Mouse (Mus musculus) kidney, postnatal 4 days (tissue): ENCODE data around the gene S100a13.
A peak's percentile ranks its signal among the peaks of the same experiment; 100 is the strongest.

Experiments
- DNase-seq, 2 experiments: peaks; one replicate each; pipeline ENCODE4 v3.0.0; 2021; ENCODE audit warnings: mixed read lengths in 2 of 2

Gene S100a13

DNA sequence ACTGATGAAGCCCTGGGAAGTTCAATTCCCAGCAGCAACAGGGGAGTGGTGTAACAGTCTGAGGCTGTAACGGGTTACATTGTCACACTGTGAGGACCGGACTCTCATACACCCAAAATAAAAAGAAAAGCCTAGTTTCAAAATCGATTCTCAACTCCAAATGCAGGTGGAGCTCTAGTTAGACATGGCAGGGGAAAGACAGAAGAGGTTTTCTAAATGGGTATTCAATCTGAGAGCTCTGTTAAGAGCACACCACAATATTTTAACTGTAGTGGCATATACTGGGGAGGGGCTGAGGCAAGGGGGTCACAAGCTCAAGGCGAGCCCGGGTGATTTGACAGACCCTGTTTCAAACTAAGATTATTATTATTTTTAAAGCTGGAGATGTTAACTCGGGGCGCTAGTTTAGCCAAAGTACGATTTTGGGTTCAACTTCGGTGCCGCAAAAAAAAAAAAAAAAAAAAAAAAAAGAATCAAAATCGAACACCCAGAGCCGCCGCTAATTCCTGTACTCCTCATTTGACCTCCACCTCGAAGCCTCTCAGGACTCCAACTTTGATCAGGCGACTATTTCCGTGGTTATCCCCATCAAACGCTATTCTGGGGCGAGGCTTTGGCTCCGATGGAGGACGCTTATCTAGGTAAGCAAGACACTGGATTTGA is 5.8 kb upstream of the S100a13 start:
- DNase-seq: no peak

- DNase-seq: peak; percentile 100
Measured at GRCm38 (mm10) chr3:90508950-90509746, 5.1 kb upstream of the S100a13 start, which contains the start of gene Chtop. Chtop (minus strand) TSS chr3:90509498.

- peak in 1 of 2 experiments; percentile 39 for DNase-seq
Measured at GRCm38 (mm10) chr3:90509747-90510123, 4.5 kb upstream of the S100a13 start.

GRCm38 (mm10) chr3:90512276-90512675 is 2.0 kb upstream of the S100a13 start:
- no peak for DNase-seq

GRCm38 (mm10) chr3:90512948-90513642 is 1.1 kb upstream of the S100a13 start:
- DNase-seq: no peak

DNA sequence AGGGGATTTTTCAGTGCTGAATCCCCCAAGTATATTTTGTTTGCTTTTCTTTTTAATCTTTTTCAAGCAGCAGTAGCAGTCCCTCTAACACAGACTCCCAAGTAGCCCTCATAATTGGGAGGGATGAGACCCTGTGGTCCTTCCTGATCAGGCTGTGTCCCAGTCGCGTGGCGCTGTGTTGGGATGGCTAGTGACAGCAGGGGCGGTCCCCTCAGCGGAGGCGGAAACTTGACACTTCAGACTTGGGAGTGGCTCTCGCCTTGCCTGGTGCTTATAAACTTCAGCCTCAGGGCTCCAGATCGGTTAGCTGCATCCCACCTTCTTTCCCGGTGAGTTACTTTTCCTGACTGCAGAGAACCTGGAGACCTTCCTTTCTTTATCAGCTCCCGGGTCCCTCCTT is 456 bp downstream of the S100a13 start:
- peak; percentile 79 to 86 for DNase-seq

GRCm38 (mm10) chr3:90515242-90515641 is 1.0 kb downstream of the S100a13 start:
- DNase-seq: peak; percentile 48 to 61

DNA sequence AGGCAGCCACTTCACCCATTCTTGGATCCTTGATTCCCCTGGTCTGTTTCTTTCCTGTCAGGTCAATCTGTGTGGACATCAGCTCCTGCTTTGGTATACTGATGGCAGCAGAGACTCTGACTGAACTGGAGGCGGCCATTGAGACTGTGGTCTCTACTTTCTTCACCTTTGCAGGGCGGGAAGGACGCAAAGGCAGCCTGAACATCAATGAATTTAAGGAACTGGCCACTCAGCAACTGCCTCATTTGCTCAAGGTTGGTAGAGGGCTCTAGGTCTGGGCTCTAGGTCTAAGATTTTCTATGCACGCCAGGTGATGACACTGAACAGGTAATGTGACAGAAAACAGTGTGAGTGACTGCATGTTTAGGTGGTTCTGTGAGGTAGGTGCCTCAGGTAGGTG is 1.6 kb downstream of the S100a13 start:
- no peak for DNase-seq

DNA sequence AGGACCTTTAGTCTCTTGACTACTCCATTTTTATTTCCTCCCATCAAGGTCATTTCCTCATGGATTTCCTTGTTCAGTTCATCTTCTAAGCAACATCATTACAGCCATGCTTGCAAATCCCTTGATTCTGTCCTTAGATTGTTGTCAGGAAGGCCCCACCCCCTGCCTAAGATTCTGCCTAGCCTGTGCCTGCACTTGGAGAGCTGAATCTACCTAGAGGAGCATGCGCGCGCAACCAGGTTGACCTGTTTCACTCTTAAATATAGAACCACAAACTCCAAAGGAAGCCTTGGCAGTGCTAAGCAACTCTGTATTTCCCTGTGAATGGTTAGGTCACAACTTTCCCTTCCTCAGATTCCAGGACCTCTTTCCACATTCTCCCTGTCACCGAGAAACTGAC is 3.5 kb downstream of the S100a13 start:
- DNase-seq: no peak

DNA sequence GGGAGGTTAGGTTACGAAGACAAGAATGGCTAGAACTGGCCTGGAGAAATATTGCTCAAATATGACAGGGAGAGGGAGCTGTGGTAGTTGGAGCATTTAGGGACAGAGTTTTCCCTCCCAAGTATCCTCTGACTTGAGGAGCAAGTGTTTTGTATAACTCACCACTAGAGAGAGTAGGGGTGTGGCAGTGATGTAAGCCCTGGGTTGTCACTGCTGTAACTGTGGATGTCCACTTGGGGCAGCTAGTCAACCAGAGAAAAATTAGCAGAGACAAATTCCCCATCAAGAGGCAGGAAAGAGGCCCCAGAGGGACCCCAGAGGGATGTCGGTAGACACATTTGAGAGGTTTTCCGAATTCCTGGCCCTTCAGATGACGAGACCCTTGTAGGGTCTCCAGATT is 11.2 kb downstream of the S100a13 start:
- DNase-seq: peak; percentile 59 to 69

- DNase-seq: no peak
Measured at GRCm38 (mm10) chr3:90526076-90526475, 11.8 kb downstream of the S100a13 start.

DNA sequence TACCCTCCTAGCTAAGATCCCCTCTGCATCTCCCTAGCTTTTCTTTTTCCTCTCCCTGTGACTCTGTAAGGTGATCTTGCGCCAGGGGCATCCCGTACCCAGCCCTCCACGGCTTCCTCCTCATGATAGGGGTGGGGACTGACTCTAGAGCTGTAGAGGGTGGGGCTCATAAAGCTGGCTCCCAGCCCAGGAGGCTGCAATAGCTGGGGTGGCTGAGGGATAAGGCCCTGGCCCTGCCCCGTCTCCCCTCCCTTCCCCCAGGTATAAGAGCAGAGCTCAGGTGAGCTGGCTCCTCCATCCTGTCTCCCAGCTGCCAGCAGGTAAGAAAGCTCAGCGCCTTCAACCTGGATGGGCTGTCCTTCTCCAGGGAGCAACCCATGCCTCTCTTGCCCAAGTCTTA is 12.3 kb downstream of the S100a13 start, which contains the start of gene S100a14:
Gene S100a14 (plus strand): TSS at position 277 of the 400 bp plus-strand sequence.
- no peak for DNase-seq

DNA sequence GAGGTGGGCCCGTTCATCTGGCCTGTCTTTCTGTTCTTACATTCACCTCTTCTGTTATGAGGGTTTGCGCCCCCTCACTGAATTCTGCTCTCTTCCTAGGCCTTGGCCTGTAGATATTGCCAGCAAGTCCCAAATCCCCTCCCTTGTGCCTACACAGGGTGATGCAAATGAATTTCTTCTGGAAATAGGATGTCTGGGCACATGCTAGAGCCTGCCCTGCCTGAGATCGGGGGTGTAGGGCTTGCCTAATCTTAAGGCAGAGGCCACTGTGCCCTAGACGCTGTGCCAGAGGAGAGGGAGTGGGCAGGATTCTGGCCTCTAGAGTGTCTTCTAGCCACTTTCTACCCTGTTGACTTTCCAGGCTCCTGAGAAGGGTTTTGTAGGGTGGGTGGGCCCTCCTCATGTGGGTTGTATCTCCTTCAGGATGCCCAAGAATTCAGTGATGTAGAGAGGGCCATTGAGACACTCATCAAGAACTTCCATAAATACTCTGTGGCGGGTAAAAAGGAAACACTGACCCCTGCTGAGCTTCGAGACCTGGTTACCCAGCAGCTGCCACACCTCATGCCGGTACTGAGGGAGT is 13.1 kb downstream of the S100a13 start:
- no peak for DNase-seq

GRCm38 (mm10) chr3:90531713-90532112 is 17.5 kb downstream of the S100a13 start:
- no peak for DNase-seq

DNA sequence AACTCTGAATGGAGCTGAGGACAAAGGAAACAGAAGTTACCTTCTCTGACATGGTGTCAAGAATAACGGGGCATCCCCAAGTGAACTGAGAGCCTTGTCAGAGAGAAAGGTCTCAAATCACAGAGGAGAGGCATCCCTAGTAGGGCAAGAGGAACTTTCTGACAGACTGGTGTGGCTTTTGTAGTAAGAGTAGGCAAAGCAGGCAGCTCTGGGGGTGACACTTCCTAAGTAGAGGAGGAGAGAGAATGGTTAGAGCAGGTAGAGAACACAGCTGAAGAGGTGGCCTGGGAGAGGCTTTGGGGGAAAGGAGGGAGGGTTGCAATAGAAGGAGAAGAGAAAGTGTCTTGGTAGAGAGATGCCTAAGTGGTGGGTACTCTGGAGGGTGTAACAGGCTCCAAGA is 21.2 kb downstream of the S100a13 start:
- DNase-seq: no peak

DNA sequence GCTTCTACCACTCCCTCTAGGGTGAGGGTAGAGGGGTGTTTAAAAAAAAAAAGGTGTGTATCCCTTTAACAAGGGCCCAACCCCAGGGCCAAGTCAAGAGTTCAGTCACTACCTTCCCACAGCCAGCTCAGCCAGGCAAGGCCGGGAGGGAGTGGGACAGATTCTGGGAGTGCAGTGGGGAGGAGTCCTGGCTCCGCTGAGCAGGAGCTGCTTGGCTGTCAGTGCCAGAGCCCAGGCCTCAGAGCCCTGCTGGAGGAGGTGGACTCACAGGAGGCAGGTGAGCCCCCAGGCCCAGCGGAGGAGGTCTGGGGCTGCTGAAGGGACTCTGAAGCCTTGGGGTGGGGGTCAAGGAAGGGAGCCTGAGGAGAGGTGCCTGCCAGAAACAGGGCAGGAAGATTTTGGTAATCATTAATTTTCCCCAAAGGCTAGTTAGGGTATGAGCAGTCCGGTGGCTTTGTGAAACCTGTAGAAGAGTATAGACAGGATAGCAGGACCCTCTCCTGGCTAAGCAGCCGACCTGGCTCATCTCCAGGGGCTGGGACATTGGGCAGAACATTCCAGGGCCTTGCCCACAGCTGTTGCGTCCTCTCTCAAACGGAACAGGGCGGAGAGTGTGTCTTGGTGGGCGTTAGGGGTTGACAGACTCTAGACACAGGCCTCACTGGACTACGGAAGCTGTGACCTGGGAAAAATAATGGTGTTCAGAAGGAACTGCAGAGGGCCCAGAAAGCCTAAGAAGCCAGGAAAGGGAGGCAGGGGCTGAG is 23.1 kb downstream of the S100a13 start, which contains the start of gene S100a16:
Gene S100a16 (plus strand): TSS at position 114 of the 764 bp plus-strand sequence.
- DNase-seq: peak; percentile 79 to 88

DNA sequence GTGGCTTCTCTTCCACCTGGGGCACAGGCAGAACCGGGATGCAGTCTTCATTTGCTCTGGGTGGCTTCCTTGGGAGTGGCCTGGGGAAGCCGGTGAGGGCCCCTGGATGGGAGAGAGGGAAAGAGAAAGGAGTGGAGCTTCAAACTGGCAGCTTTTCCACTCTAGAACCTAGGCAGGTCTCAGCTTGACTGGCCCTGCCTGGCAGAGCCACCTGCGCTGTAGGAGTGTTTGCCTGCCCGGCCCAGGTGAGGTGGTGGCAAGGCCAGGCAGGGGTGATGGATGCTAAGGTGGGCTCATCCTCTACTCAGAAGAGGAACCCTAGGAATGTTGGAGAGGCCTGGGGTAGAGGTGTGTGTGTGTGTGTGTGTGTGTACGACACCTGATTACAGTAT is 23.7 kb downstream of the S100a13 start:
- no peak for DNase-seq

DNA sequence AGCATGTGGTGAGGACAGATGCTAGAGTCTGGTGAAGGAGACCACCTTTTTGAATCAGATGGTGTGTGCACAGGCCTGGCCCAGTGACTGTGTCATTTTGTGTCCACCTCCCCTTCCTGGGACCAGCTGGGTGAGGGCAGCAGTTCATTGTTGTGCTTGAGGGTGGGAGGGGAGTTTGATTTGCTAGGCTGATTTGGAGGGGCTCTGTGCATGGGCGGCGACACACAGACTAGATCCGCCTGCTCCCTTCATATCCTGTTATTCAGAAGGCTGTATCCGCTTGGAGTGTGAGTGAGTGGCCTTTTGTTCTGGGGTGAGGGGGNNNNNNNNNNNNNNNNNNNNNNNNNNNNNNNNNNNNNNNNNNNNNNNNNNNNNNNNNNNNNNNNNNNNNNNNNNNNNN is 26.7 kb downstream of the S100a13 start:
- DNase-seq: peak; percentile 44 to 64

DNA sequence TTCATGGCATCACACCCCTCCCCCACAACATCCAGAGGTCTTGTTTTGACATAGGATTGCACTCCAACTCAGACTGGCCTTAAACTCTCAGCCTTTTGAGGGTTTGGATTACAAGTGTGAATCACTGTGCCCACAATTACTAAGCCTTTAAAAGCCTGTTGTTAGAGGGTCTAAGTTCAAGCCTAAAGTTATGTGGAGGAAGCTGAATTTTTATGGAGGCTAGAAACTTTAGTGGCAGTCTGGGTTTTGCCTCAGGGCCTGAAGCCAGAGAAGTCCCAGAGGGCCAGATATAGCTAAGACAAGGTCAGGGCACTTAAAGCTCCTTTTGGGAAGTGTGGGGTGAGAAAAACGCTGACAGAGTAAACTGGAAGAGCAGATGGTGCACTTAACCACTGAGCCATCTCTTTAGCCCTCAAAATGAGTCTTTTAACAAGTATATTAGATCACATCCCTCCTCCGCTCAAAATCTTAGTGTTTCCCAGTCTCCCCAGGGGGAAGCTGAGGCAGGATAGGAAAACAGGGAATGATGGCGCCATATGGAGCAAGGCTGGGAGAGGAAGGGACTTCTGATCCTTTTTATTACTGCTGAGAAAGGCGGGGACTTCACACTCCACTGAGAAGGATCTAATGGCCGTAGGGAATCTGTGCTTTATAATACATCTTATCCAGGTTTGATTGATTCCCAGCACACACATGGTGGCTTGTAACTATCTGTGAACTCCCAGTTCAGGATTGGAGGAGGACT is 35.6 kb downstream of the S100a13 start:
- peak; percentile 58 to 69 for DNase-seq

GRCm38 (mm10) chr3:90550421-90550790 is 36.2 kb downstream of the S100a13 start:
- no peak for DNase-seq

GRCm38 (mm10) chr3:90552231-90552630 is 38.0 kb downstream of the S100a13 start:
- DNase-seq: no peak

DNA sequence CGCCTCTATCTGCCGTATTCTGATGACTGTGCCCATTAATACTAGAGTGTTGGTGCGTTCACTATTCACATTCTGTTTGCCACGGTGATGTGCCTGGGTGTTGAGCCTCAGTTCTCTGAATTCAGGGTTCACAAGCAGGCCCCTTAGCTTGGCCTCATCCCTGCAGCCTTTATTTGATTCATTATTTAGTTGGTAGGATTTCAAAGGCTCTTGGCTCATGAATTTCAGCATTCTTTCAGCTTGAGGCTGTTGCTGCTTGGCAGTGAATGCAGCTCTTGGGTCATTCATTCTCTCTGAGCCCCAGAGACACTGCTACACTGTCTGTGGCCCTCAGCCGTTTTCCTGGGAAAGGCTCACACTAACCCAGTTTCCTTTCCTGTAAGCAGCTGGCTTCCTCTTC is 41.7 kb downstream of the S100a13 start:
- no peak for DNase-seq
